Mouse (Mus musculus): ENCODE data around the gene Slc25a47. TPM values are rescaled to one million over a fixed set of nuclear protein-coding genes. Genes with fewer than 3 reads are reported as not detected.

Slc25a47 gene
- total and polyA plus RNA-seq, 2 experiments from 2014 or later, result 10.9 to 12.3 TPM

- DNase-seq (no peak), ATAC-seq (no peak)
- no peaks in the 10 kb centered on the region; the same call in 1 of the 2 replicates for H3K36me3 ChIP-seq (ENCODE audit: insufficient read depth)
- H3K4me3 ChIP-seq (ENCODE audit: low read depth, low read length), result no peak overlapping the region
- H3K9ac ChIP-seq, result no peak overlapping the region
- no peak overlapping the region for H3K27ac ChIP-seq (ENCODE audit: low read depth, low read length)
- no peak overlapping the region for H3K4me2 ChIP-seq (ENCODE audit: low read depth)
- TF ChIP-seq CTCF (IDR thresholded peaks at IDR 0.05; ENCODE audit: low read depth), result no peak
- no peaks in the 10 kb centered on the region for H3K27me3 ChIP-seq (ENCODE audit: insufficient read depth, low read length)
- 89% methylated on average over 3 of the region's 3 CpGs for WGBS
- H3K9me3 ChIP-seq (ENCODE audit: low read length), result no peaks in the 10 kb centered on the region
- H3K4me1 ChIP-seq (ENCODE audit: insufficient read depth), result peaks cover 27% of the 10 kb centered on the region
These were observed 2.4 kb upstream of the Slc25a47 start for GRCm38 (mm10) chr12:108833408-108833807.

- Histone ChIP-seq H3K36me3 (ENCODE audit: insufficient read depth) (no peaks in the 10 kb centered on the region; the same call in 1 of the 2 replicates), H3K9me3 (ENCODE audit: low read length) (no peaks in the 10 kb centered on the region), H3K27me3 (ENCODE audit: insufficient read depth, low read length) (no peaks in the 10 kb centered on the region), H3K4me1 (ENCODE audit: insufficient read depth) (peaks cover 27% of the 10 kb centered on the region), H3K27ac (ENCODE audit: low read depth, low read length) (no peak overlapping the region), H3K9ac (no peak overlapping the region), H3K4me3 (ENCODE audit: low read depth, low read length) (no peak overlapping the region), H3K4me2 (ENCODE audit: low read depth) (peak overlapping the region; percentile 90; the same call in 1 of the 2 replicates)
- ATAC-seq (no peak), DNase-seq (no peak)
- WGBS, result 84% methylated on average over 3 of the region's 3 CpGs
- no peak for TF ChIP-seq CTCF (IDR thresholded peaks at IDR 0.05; ENCODE audit: low read depth)
These were observed 1.5 kb upstream of the Slc25a47 start for GRCm38 (mm10) chr12:108834337-108834736.

- no peak for TF ChIP-seq CTCF (IDR thresholded peaks at IDR 0.05; ENCODE audit: low read depth)
- 34% methylated on average over 5 of the region's 5 CpGs for WGBS
- ATAC-seq, result no peak
These were observed 1.1 kb upstream of the Slc25a47 start for GRCm38 (mm10) chr12:108834786-108835185.

GRCm38 (mm10) chr12:108835208-108835839 is 522 bp upstream of the Slc25a47 start:
- peak overlapping the region; percentile 90 for H3K4me2 ChIP-seq (ENCODE audit: low read depth)
- no peaks in the 10 kb centered on the region for H3K36me3 ChIP-seq (ENCODE audit: insufficient read depth)
- ATAC-seq (peak; percentile 12), DNase-seq (peak; percentile 21)
- no peaks in the 10 kb centered on the region for H3K9me3 ChIP-seq (ENCODE audit: low read length)
- peak overlapping the region; percentile 76 for H3K9ac ChIP-seq
- WGBS, result 2% methylated on average over 50 of the region's 51 CpGs
- TF ChIP-seq CTCF (IDR thresholded peaks at IDR 0.05; ENCODE audit: low read depth), result no peak
- peak overlapping the region; percentile 64; the same call in 1 of the 2 replicates for H3K27ac ChIP-seq (ENCODE audit: low read depth, low read length)
- peak overlapping the region; percentile 87 for H3K4me3 ChIP-seq (ENCODE audit: low read depth, low read length)
- H3K27me3 ChIP-seq (ENCODE audit: insufficient read depth, low read length), result no peaks in the 10 kb centered on the region
- H3K4me1 ChIP-seq (ENCODE audit: insufficient read depth), result peaks cover 27% of the 10 kb centered on the region

More at GRCm38 (mm10) chr12:108834786-108835185, 1.1 kb upstream of the Slc25a47 start:
- Histone ChIP-seq H3K4me2 (ENCODE audit: low read depth) (peak overlapping the region; percentile 90), H3K9ac (peak overlapping the region; percentile 76), H3K4me1 (ENCODE audit: insufficient read depth) (peaks cover 27% of the 10 kb centered on the region), H3K27me3 (ENCODE audit: insufficient read depth, low read length) (no peaks in the 10 kb centered on the region), H3K36me3 (ENCODE audit: insufficient read depth) (no peaks in the 10 kb centered on the region; the same call in 1 of the 2 replicates), H3K27ac (ENCODE audit: low read depth, low read length) (no peak overlapping the region), H3K9me3 (ENCODE audit: low read length) (no peaks in the 10 kb centered on the region), H3K4me3 (ENCODE audit: low read depth, low read length) (peak overlapping the region; percentile 87)
- DNase-seq, result no peak

- peaks cover 4% of the 10 kb centered on the region; the same call in 1 of the 2 replicates for H3K36me3 ChIP-seq (ENCODE audit: insufficient read depth)
- no peak for TF ChIP-seq CTCF (IDR thresholded peaks at IDR 0.05; ENCODE audit: low read depth)
- H3K4me1 ChIP-seq (ENCODE audit: insufficient read depth), result peaks cover 27% of the 10 kb centered on the region
- WGBS, result 50% methylated on average over 7 of the region's 7 CpGs
- no peak for ATAC-seq
- peak overlapping the region; percentile 76 for H3K9ac ChIP-seq
- no peak overlapping the region for H3K27ac ChIP-seq (ENCODE audit: low read depth, low read length)
- H3K9me3 ChIP-seq (ENCODE audit: low read length), result no peaks in the 10 kb centered on the region
- H3K4me3 ChIP-seq (ENCODE audit: low read depth, low read length), result peak overlapping the region; percentile 87
- DNase-seq, result no peak
- H3K27me3 ChIP-seq (ENCODE audit: insufficient read depth, low read length), result no peaks in the 10 kb centered on the region
- H3K4me2 ChIP-seq (ENCODE audit: low read depth), result peak overlapping the region; percentile 90
These were observed 876 bp downstream of the Slc25a47 start for GRCm38 (mm10) chr12:108836722-108837121.

- peak; percentile 30; the same call in 1 of the 2 replicates for ATAC-seq
- no peak overlapping the region for H3K4me2 ChIP-seq (ENCODE audit: low read depth)
- no peaks in the 10 kb centered on the region for H3K27me3 ChIP-seq (ENCODE audit: insufficient read depth, low read length)
- WGBS, result 89% methylated on average over 6 of the region's 6 CpGs
- H3K9me3 ChIP-seq (ENCODE audit: low read length), result no peaks in the 10 kb centered on the region
- H3K27ac ChIP-seq (ENCODE audit: low read depth, low read length), result no peak overlapping the region
- peak; percentile 42 for DNase-seq
- no peak overlapping the region for H3K4me3 ChIP-seq (ENCODE audit: low read depth, low read length)
- H3K9ac ChIP-seq, result no peak overlapping the region
- TF ChIP-seq CTCF (IDR thresholded peaks at IDR 0.05; ENCODE audit: low read depth), result no peak
- peaks cover 28% of the 10 kb centered on the region for H3K36me3 ChIP-seq (ENCODE audit: insufficient read depth)
- peaks cover 19% of the 10 kb centered on the region for H3K4me1 ChIP-seq (ENCODE audit: insufficient read depth)
These were observed 5.3 kb downstream of the Slc25a47 start for GRCm38 (mm10) chr12:108841181-108841580.

- DNase-seq, result no peak
- Histone ChIP-seq H3K4me3 (ENCODE audit: low read depth, low read length) (no peak overlapping the region), H3K36me3 (ENCODE audit: insufficient read depth) (peaks cover 28% of the 10 kb centered on the region), H3K27ac (ENCODE audit: low read depth, low read length) (no peak overlapping the region), H3K27me3 (ENCODE audit: insufficient read depth, low read length) (no peaks in the 10 kb centered on the region), H3K9ac (no peak overlapping the region), H3K9me3 (ENCODE audit: low read length) (no peaks in the 10 kb centered on the region), H3K4me1 (ENCODE audit: insufficient read depth) (peaks cover 6% of the 10 kb centered on the region), H3K4me2 (ENCODE audit: low read depth) (no peak overlapping the region)
- no peak for ATAC-seq
- 89% methylated on average over 7 of the region's 7 CpGs for WGBS
- TF ChIP-seq CTCF (IDR thresholded peaks at IDR 0.05; ENCODE audit: low read depth), result no peak
These were observed 6.8 kb downstream of the Slc25a47 start for GRCm38 (mm10) chr12:108842663-108843062.

Measured in forebrain, postnatal 0 days (tissue).